Mouse (Mus musculus): ENCODE results near the gene Wdr89. TPM values are rescaled to one million over a fixed set of nuclear protein-coding genes. Genes with fewer than 3 reads are reported as not detected.
A peak's percentile ranks its signal among the peaks of the same experiment; 100 is the strongest.
"Not testable (repeated sequence)": the region's sequence is repeated elsewhere in the genome, so short reads cannot be mapped to it uniquely, and the experiment has no call there.

The Wdr89 gene
- total RNA-seq (2015) = 17.0 and 20.6 TPM in 2 replicates
- total RNA-seq (2017) = 17.4 and 17.5 TPM in 2 replicates

GRCm38 (mm10) chr12:75669258-75670106 lies at the start of gene Wdr89:
Gene Wdr89 (minus strand): TSS chr12:75669537.
- peak; percentile 84 for ATAC-seq (replicated peaks; ENCODE audit: poor library complexity)

- ATAC-seq (replicated peaks; ENCODE audit: poor library complexity) = no peak
Observed at GRCm38 (mm10) chr12:75713596-75713995, 44.3 kb upstream of the Wdr89 start.

GRCm38 (mm10) chr12:75712905-75713304 lies 43.6 kb upstream of the Wdr89 start:
- not testable (repeated sequence) for ATAC-seq (replicated peaks; ENCODE audit: poor library complexity)

GRCm38 (mm10) chr12:75710596-75711376 lies 41.4 kb upstream of the Wdr89 start:
- no peak for ATAC-seq (replicated peaks; ENCODE audit: poor library complexity)

GRCm38 (mm10) chr12:75709506-75709905 lies 40.2 kb upstream of the Wdr89 start:
- peak; percentile 76 for ATAC-seq (replicated peaks; ENCODE audit: poor library complexity)

GRCm38 (mm10) chr12:75706670-75707069 lies 37.3 kb upstream of the Wdr89 start:
- ATAC-seq (replicated peaks; ENCODE audit: poor library complexity) = no peak

GRCm38 (mm10) chr12:75702739-75703122 lies 33.4 kb upstream of the Wdr89 start:
- no peak for ATAC-seq (replicated peaks; ENCODE audit: poor library complexity)

- no peak for ATAC-seq (replicated peaks; ENCODE audit: poor library complexity)
Observed at GRCm38 (mm10) chr12:75702084-75702738, 32.9 kb upstream of the Wdr89 start.

GRCm38 (mm10) chr12:75701173-75702083 lies 32.1 kb upstream of the Wdr89 start:
- ATAC-seq (replicated peaks; ENCODE audit: poor library complexity) = peak; percentile 83

GRCm38 (mm10) chr12:75698692-75699091 lies 29.4 kb upstream of the Wdr89 start:
- ATAC-seq (replicated peaks; ENCODE audit: poor library complexity) = no peak

GRCm38 (mm10) chr12:75695845-75696244 lies 26.5 kb upstream of the Wdr89 start:
- ATAC-seq (replicated peaks; ENCODE audit: poor library complexity) = not testable (repeated sequence)

- ATAC-seq (replicated peaks; ENCODE audit: poor library complexity) = no peak
Observed at GRCm38 (mm10) chr12:75689003-75689402, 19.7 kb upstream of the Wdr89 start.

GRCm38 (mm10) chr12:75687314-75687713 lies 18.0 kb upstream of the Wdr89 start:
- peak; percentile 29 for ATAC-seq (replicated peaks; ENCODE audit: poor library complexity)

- not testable (repeated sequence) for ATAC-seq (replicated peaks; ENCODE audit: poor library complexity)
Observed at GRCm38 (mm10) chr12:75684026-75684425, 14.7 kb upstream of the Wdr89 start.

GRCm38 (mm10) chr12:75683598-75683997 lies 14.3 kb upstream of the Wdr89 start:
- no peak for ATAC-seq (replicated peaks; ENCODE audit: poor library complexity)

- ATAC-seq (replicated peaks; ENCODE audit: poor library complexity) = no peak
Observed at GRCm38 (mm10) chr12:75682842-75683241, 13.5 kb upstream of the Wdr89 start.

GRCm38 (mm10) chr12:75681101-75681500 lies 11.8 kb upstream of the Wdr89 start:
- ATAC-seq (replicated peaks; ENCODE audit: poor library complexity) = no peak

GRCm38 (mm10) chr12:75678393-75678792 lies 9.1 kb upstream of the Wdr89 start:
- no peak for ATAC-seq (replicated peaks; ENCODE audit: poor library complexity)

GRCm38 (mm10) chr12:75672630-75673029 lies 3.3 kb upstream of the Wdr89 start:
- ATAC-seq (replicated peaks; ENCODE audit: poor library complexity) = no peak

GRCm38 (mm10) chr12:75671759-75672315 lies 2.5 kb upstream of the Wdr89 start:
- no peak for ATAC-seq (replicated peaks; ENCODE audit: poor library complexity)
